Mouse (Mus musculus) liver, adult 2 months (tissue): ENCODE measurements around the gene Zfp46.

Experiments used
- CTCF ChIP-seq: fragments of 200-500 bp; IDR thresholded peaks from 2 replicates; pipeline ENCODE4 v1.5.1; 2011; ENCODE audit warnings: low read depth, low read length, control low read depth
- POLR2A ChIP-seq: fragments of 200-500 bp; IDR thresholded peaks from 2 replicates; pipeline ENCODE4 v1.6.1; 2011; ENCODE audit warnings: low read length, control low read depth; ENCODE audit not compliant: insufficient read depth; ENCODE audit errors: extremely low read depth

DNA sequence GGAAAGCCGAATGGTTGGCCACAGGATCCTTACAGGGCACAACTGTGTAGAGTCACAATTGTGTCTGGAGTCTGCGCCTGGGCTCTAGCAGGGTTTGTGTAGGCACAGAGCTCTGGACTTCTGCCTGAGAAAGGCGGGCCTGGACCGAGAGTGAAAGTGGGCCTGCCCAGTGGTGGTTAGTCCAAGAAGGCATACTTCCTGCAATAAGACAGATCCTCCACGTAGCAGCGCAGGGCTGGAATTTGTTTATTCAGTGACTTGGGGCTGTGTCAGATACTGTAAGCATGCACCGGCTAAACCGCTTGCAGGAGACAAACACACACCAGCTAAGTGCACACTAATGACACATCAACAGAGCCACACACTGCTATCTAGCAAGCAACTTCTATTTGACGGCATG is 34.7 kb upstream of the Zfp46 start:
- TF ChIP-seq POLR2A (no peak), CTCF (no peak)
